Mouse (Mus musculus): ENCODE results near the gene Ctbp2. TPM values are rescaled to one million over a fixed set of nuclear protein-coding genes. Genes with fewer than 3 reads are reported as not detected.

The Ctbp2 gene
- total RNA-seq, 1 experiment = 241 TPM

- Histone ChIP-seq H3K4me1 (ENCODE audit: control insufficient read depth in 2 of 2, insufficient read depth in 2 of 2, low read length in 2 of 2, poor library complexity in 1 of 2) (no peaks in the 10 kb centered on the region), H3K36me3 (ENCODE audit: control insufficient read depth, insufficient read depth, low read length, poor library complexity, severe bottlenecking) (peaks cover 20% of the 10 kb centered on the region), H3K27ac (ENCODE audit: insufficient read depth, low read depth, low read length, poor library complexity, severe bottlenecking) (no peak overlapping the region), H3K9me3 (ENCODE audit: control insufficient read depth, insufficient read depth, low read depth, low read length) (no peaks in the 10 kb centered on the region), H3K4me3 (ENCODE audit: insufficient read depth in 1 of 2, low read depth in 1 of 2, low read length in 2 of 2, poor library complexity in 1 of 2, severe bottlenecking in 1 of 2) (no peak overlapping the region), H3K9ac (ENCODE audit: insufficient read depth, low read depth, low read length, poor library complexity, severe bottlenecking) (no peak overlapping the region)
- no peak for TF ChIP-seq CHD2 (IDR thresholded peaks at IDR 0.05; ENCODE audit: low read depth, low read length)
- no peak for TF ChIP-seq MAFK (IDR thresholded peaks at IDR 0.05; ENCODE audit: insufficient read depth, low read depth, low read length)
- TF ChIP-seq ZC3H11A (IDR thresholded peaks at IDR 0.05; ENCODE audit: borderline replicate concordance, low read depth, low read length) = no peak
- TF ChIP-seq HCFC1 (IDR thresholded peaks at IDR 0.05; ENCODE audit: borderline replicate concordance, insufficient read depth, low read length) = no peak
- TF ChIP-seq ZNF384 (IDR thresholded peaks at IDR 0.05; ENCODE audit: low read depth, low read length) = no peak
- in situ Hi-C loops (cut with MboI; ENCODE audit: low sequenced_read_pairs in 2 of 2, unreplicated experiment in 2 of 2) = no loop called here
- no peak for DNase-seq (ENCODE audit: low read depth, low spot score)
Measured at GRCm38 (mm10) chr7:132982639-132983038, 141.5 kb downstream of the Ctbp2 start.

- in situ Hi-C loops (cut with MboI; ENCODE audit: low sequenced_read_pairs in 2 of 2, unreplicated experiment in 2 of 2) = no loop called here
- Histone ChIP-seq H3K9ac (ENCODE audit: insufficient read depth, low read depth, low read length, poor library complexity, severe bottlenecking) (no peak overlapping the region), H3K4me3 (ENCODE audit: insufficient read depth in 1 of 2, low read depth in 1 of 2, low read length in 2 of 2, poor library complexity in 1 of 2, severe bottlenecking in 1 of 2) (no peak overlapping the region), H3K36me3 (ENCODE audit: control insufficient read depth, insufficient read depth, low read length, poor library complexity, severe bottlenecking) (peaks cover 5% of the 10 kb centered on the region), H3K9me3 (ENCODE audit: control insufficient read depth, insufficient read depth, low read depth, low read length) (no peaks in the 10 kb centered on the region), H3K4me1 (ENCODE audit: control insufficient read depth in 2 of 2, insufficient read depth in 2 of 2, low read length in 2 of 2, poor library complexity in 1 of 2) (no peaks in the 10 kb centered on the region), H3K27ac (ENCODE audit: insufficient read depth, low read depth, low read length, poor library complexity, severe bottlenecking) (no peak overlapping the region)
- no peak for DNase-seq (ENCODE audit: low read depth, low spot score)
- TF ChIP-seq ZNF384 (IDR thresholded peaks at IDR 0.05; ENCODE audit: low read depth, low read length) (no peak), ZC3H11A (IDR thresholded peaks at IDR 0.05; ENCODE audit: borderline replicate concordance, low read depth, low read length) (no peak), HCFC1 (IDR thresholded peaks at IDR 0.05; ENCODE audit: borderline replicate concordance, insufficient read depth, low read length) (no peak), MAFK (IDR thresholded peaks at IDR 0.05; ENCODE audit: insufficient read depth, low read depth, low read length) (no peak), CHD2 (IDR thresholded peaks at IDR 0.05; ENCODE audit: low read depth, low read length) (no peak)
Measured at GRCm38 (mm10) chr7:132977981-132978380, 146.2 kb downstream of the Ctbp2 start.

GRCm38 (mm10) chr7:132976079-132976478 is 148.1 kb downstream of the Ctbp2 start:
- in situ Hi-C loops (cut with MboI; ENCODE audit: low sequenced_read_pairs in 2 of 2, unreplicated experiment in 2 of 2) = no loop called here
- TF ChIP-seq ZC3H11A (IDR thresholded peaks at IDR 0.05; ENCODE audit: borderline replicate concordance, low read depth, low read length) (no peak), CHD2 (IDR thresholded peaks at IDR 0.05; ENCODE audit: low read depth, low read length) (no peak), ZNF384 (IDR thresholded peaks at IDR 0.05; ENCODE audit: low read depth, low read length) (no peak), MAFK (IDR thresholded peaks at IDR 0.05; ENCODE audit: insufficient read depth, low read depth, low read length) (no peak), HCFC1 (IDR thresholded peaks at IDR 0.05; ENCODE audit: borderline replicate concordance, insufficient read depth, low read length) (no peak)
- H3K9me3 ChIP-seq (ENCODE audit: control insufficient read depth, insufficient read depth, low read depth, low read length) = no peaks in the 10 kb centered on the region
- H3K36me3 ChIP-seq (ENCODE audit: control insufficient read depth, insufficient read depth, low read length, poor library complexity, severe bottlenecking) = peaks cover 2% of the 10 kb centered on the region
- H3K4me3 ChIP-seq (ENCODE audit: insufficient read depth in 1 of 2, low read depth in 1 of 2, low read length in 2 of 2, poor library complexity in 1 of 2, severe bottlenecking in 1 of 2) = no peak overlapping the region
- no peak overlapping the region for H3K27ac ChIP-seq (ENCODE audit: insufficient read depth, low read depth, low read length, poor library complexity, severe bottlenecking)
- no peaks in the 10 kb centered on the region for H3K4me1 ChIP-seq (ENCODE audit: control insufficient read depth in 2 of 2, insufficient read depth in 2 of 2, low read length in 2 of 2, poor library complexity in 1 of 2)
- no peak for DNase-seq (ENCODE audit: low read depth, low spot score)
- H3K9ac ChIP-seq (ENCODE audit: insufficient read depth, low read depth, low read length, poor library complexity, severe bottlenecking) = no peak overlapping the region

- H3K36me3 ChIP-seq (ENCODE audit: control insufficient read depth, insufficient read depth, low read length, poor library complexity, severe bottlenecking) = no peaks in the 10 kb centered on the region; the same call in 1 of the 2 replicates
- TF ChIP-seq ZNF384 (IDR thresholded peaks at IDR 0.05; ENCODE audit: low read depth, low read length) (no peak), CHD2 (IDR thresholded peaks at IDR 0.05; ENCODE audit: low read depth, low read length) (no peak), HCFC1 (IDR thresholded peaks at IDR 0.05; ENCODE audit: borderline replicate concordance, insufficient read depth, low read length) (no peak)
Measured at GRCm38 (mm10) chr7:132972079-132972478, 152.1 kb downstream of the Ctbp2 start.

GRCm38 (mm10) chr7:132965707-132966106 is 158.4 kb downstream of the Ctbp2 start:
- no peak overlapping the region for H3K9ac ChIP-seq (ENCODE audit: insufficient read depth, low read depth, low read length, poor library complexity, severe bottlenecking)
- peak; percentile 91 for TF ChIP-seq MAFK (IDR thresholded peaks at IDR 0.05; ENCODE audit: insufficient read depth, low read depth, low read length)
- no peak for TF ChIP-seq ZNF384 (IDR thresholded peaks at IDR 0.05; ENCODE audit: low read depth, low read length)
- no peak overlapping the region for H3K4me3 ChIP-seq (ENCODE audit: insufficient read depth in 1 of 2, low read depth in 1 of 2, low read length in 2 of 2, poor library complexity in 1 of 2, severe bottlenecking in 1 of 2)
- no peaks in the 10 kb centered on the region for H3K4me1 ChIP-seq (ENCODE audit: control insufficient read depth in 2 of 2, insufficient read depth in 2 of 2, low read length in 2 of 2, poor library complexity in 1 of 2)
- no peak for DNase-seq (ENCODE audit: low read depth, low spot score)
- H3K36me3 ChIP-seq (ENCODE audit: control insufficient read depth, insufficient read depth, low read length, poor library complexity, severe bottlenecking) = peaks cover 1% of the 10 kb centered on the region; the same call in 1 of the 2 replicates
- H3K9me3 ChIP-seq (ENCODE audit: control insufficient read depth, insufficient read depth, low read depth, low read length) = no peaks in the 10 kb centered on the region
- in situ Hi-C loops (cut with MboI; ENCODE audit: low sequenced_read_pairs in 2 of 2, unreplicated experiment in 2 of 2) = no loop called here
- no peak overlapping the region for H3K27ac ChIP-seq (ENCODE audit: insufficient read depth, low read depth, low read length, poor library complexity, severe bottlenecking)

More at GRCm38 (mm10) chr7:132972079-132972478, 152.1 kb downstream of the Ctbp2 start:
- Histone ChIP-seq H3K9me3 (ENCODE audit: control insufficient read depth, insufficient read depth, low read depth, low read length) (no peaks in the 10 kb centered on the region), H3K4me1 (ENCODE audit: control insufficient read depth in 2 of 2, insufficient read depth in 2 of 2, low read length in 2 of 2, poor library complexity in 1 of 2) (no peaks in the 10 kb centered on the region), H3K27ac (ENCODE audit: insufficient read depth, low read depth, low read length, poor library complexity, severe bottlenecking) (no peak overlapping the region), H3K4me3 (ENCODE audit: insufficient read depth in 1 of 2, low read depth in 1 of 2, low read length in 2 of 2, poor library complexity in 1 of 2, severe bottlenecking in 1 of 2) (no peak overlapping the region), H3K9ac (ENCODE audit: insufficient read depth, low read depth, low read length, poor library complexity, severe bottlenecking) (no peak overlapping the region)
- in situ Hi-C loops (cut with MboI; ENCODE audit: low sequenced_read_pairs in 2 of 2, unreplicated experiment in 2 of 2) = no loop called here
- DNase-seq (ENCODE audit: low read depth, low spot score) = no peak
